Comparison of ENCODE assay signal across 17 mouse cellular contexts in the genomic region with DNA sequence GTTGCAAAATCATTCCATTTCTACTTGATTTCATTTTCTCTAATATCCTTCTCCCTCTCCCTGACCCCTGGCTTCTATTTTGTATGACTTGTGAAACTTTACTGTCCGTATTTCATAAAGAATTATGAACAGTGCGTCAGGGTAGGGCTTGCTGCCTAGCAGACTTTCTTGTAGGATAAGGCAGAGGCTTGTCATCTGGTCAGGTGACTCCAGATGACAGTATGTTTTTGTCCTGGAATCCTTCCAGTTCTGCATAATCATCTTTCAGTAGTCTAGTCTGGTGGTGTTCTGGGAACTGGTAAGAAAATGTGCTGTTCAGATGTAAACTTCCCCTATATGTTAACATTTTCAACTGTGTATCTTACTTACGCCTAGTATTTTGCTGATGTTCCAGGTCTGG.
"Had no signal": no experiment of that assay in that cellular context is flagged by ENCODE, and none has a peak within 500 bp of the region (broad histone marks: within the 10 kb centered on the region; RNA-seq: fewer than 3 reads in every experiment).

No protein-coding gene starts in this region.

- H3K9me3 ChIP-seq: liver, embryonic 15.5 days; lung, embryonic 15.5 days; neural tube, embryonic 13.5 days; stomach, embryonic 15.5 days had no signal

- H3K27me3 ChIP-seq: limb, embryonic 12.5 days; lung, embryonic 15.5 days; neural tube, embryonic 13.5 days; stomach, embryonic 15.5 days had no signal

- H3K27ac ChIP-seq: kidney, postnatal 0 days; liver, embryonic 15.5 days; lung, embryonic 15.5 days; midbrain, embryonic 10.5 days; neural tube, embryonic 13.5 days had no signal

- DNase-seq: kidney, adult 8-10 months; kidney, postnatal 36 days; layer of hippocampus, adult 9-11 months; layer of hippocampus, postnatal 36 days; lung, postnatal 36 days; midbrain, embryonic 14.5 days; retina, postnatal 1 day; right cerebral cortex, postnatal 4 days; spleen, adult 18-20 months; thymus, postnatal 4 days had no signal

- H3K4me2 ChIP-seq: limb, embryonic 12.5 days; liver, embryonic 15.5 days; lung, embryonic 15.5 days; neural tube, embryonic 13.5 days; stomach, embryonic 15.5 days had no signal

- H3K9ac ChIP-seq: limb, embryonic 12.5 days; liver, embryonic 15.5 days; lung, embryonic 15.5 days; neural tube, embryonic 13.5 days; stomach, embryonic 15.5 days had no signal

- H3K36me3 ChIP-seq: limb, embryonic 12.5 days; liver, embryonic 15.5 days; lung, embryonic 15.5 days; midbrain, embryonic 10.5 days; neural tube, embryonic 13.5 days; stomach, embryonic 15.5 days had no signal

- H3K4me3 ChIP-seq: limb, embryonic 12.5 days; liver, embryonic 15.5 days; lung, embryonic 15.5 days; midbrain, embryonic 10.5 days; neural tube, embryonic 13.5 days; stomach, embryonic 15.5 days had no signal
